Mouse (Mus musculus): Measurements from ENCODE around the gene Gm13420. TPM values are rescaled to one million over a fixed set of nuclear protein-coding genes. Genes with fewer than 3 reads are reported as not detected.
"Not testable (repeated sequence)": the region's sequence is repeated elsewhere in the genome, so short reads cannot be mapped to it uniquely, and the experiment has no call there.

The Gm13420 gene
- polyA plus RNA-seq (2014; fragmentation: Nextera tagmentation; extraction: Ambion mirVana): not detected in 2 replicates

- DNase-seq: no peak
- no peak for ATAC-seq (ENCODE audit: low FRiP score, low TSS enrichment)
- Histone ChIP-seq H3K9ac (replicated peaks; ENCODE audit: low read length) (0 out of 2 replicates have a peak within 1 kb of the TSS, but pooled peaks have one; percentile 16), H3K27ac (replicated peaks; ENCODE audit: low read depth, low read length) (no peak within 1 kb of the TSS), H3K27me3 (ENCODE audit: control insufficient read depth, insufficient read depth, low read length) (peaks cover 36% of the 10 kb centered on the region), H3K36me3 (ENCODE audit: control insufficient read depth, insufficient read depth, low read length) (no peaks in the 10 kb centered on the region), H3K9me3 (ENCODE audit: control insufficient read depth, low read length) (no peaks in the 10 kb centered on the region), H3K4me3 (replicated peaks; ENCODE audit: low read depth, low read length) (peak within 1 kb of the TSS; percentile 17; the same call in 1 of the 2 replicates), H3K4me1 (ENCODE audit: control insufficient read depth, insufficient read depth, low read length) (peaks cover 11% of the 10 kb centered on the region; the same call in 1 of the 2 replicates), H3K4me2 (ENCODE audit: low read length) (peak within 1 kb of the TSS; percentile 36)
- 6% methylated on average over 28 of the region's 28 CpGs for WGBS
Observed at GRCm38 (mm10) chr2:29751497-29751896, at the start of gene Gm13420. TSS of gene Gm13420 (minus strand) at chr2:29751685.

- no peaks in the 10 kb centered on the region for H3K27me3 ChIP-seq (ENCODE audit: control insufficient read depth, insufficient read depth, low read length)
- no peak overlapping the region for H3K4me3 ChIP-seq (replicated peaks; ENCODE audit: low read depth, low read length)
- H3K36me3 ChIP-seq (ENCODE audit: control insufficient read depth, insufficient read depth, low read length): peaks cover 49% of the 10 kb centered on the region
- H3K4me2 ChIP-seq (ENCODE audit: low read length): no peak overlapping the region
- no peak for ATAC-seq (ENCODE audit: low FRiP score, low TSS enrichment)
- no peaks in the 10 kb centered on the region for H3K9me3 ChIP-seq (ENCODE audit: control insufficient read depth, low read length)
- H3K4me1 ChIP-seq (ENCODE audit: control insufficient read depth, insufficient read depth, low read length): 0 out of 2 replicates have a peak, but pooled peaks cover 3% of the 10 kb centered on the region
- H3K27ac ChIP-seq (replicated peaks; ENCODE audit: low read depth, low read length): no peak overlapping the region
- no peak for DNase-seq
- H3K9ac ChIP-seq (replicated peaks; ENCODE audit: low read length): no peak overlapping the region
- WGBS: 95% methylated on average over 2 of the region's 2 CpGs
Observed at GRCm38 (mm10) chr2:29792772-29793487, 41.4 kb upstream of the Gm13420 start.

- Histone ChIP-seq H3K9me3 (ENCODE audit: control insufficient read depth, low read length) (no peaks in the 10 kb centered on the region), H3K4me3 (replicated peaks; ENCODE audit: low read depth, low read length) (peak within 1 kb of the TSS; percentile 62), H3K27ac (replicated peaks; ENCODE audit: low read depth, low read length) (peak within 1 kb of the TSS; percentile 74), H3K4me1 (ENCODE audit: control insufficient read depth, insufficient read depth, low read length) (peaks cover 10% of the 10 kb centered on the region), H3K36me3 (ENCODE audit: control insufficient read depth, insufficient read depth, low read length) (peaks cover 51% of the 10 kb centered on the region), H3K4me2 (ENCODE audit: low read length) (peak within 1 kb of the TSS; percentile 85), H3K27me3 (ENCODE audit: control insufficient read depth, insufficient read depth, low read length) (no peaks in the 10 kb centered on the region), H3K9ac (replicated peaks; ENCODE audit: low read length) (peak within 1 kb of the TSS; percentile 70)
- DNase-seq: peak; percentile 89
- peak; percentile 84 for ATAC-seq (ENCODE audit: low FRiP score, low TSS enrichment)
- WGBS: under 1% methylated on average over 45 of the region's 45 CpGs
Observed at GRCm38 (mm10) chr2:29787937-29788681, 36.6 kb upstream of the Gm13420 start, which contains the start of gene Trub2. TSS of gene Trub2 (minus strand) at chr2:29788502.

GRCm38 (mm10) chr2:29787104-29787917, 35.8 kb upstream of the Gm13420 start, which contains the start of gene Coq4:
TSS of gene Coq4 (plus strand) at chr2:29787493.
- DNase-seq (peak; percentile 96), ATAC-seq (ENCODE audit: low FRiP score, low TSS enrichment) (peak; percentile 81)
- Histone ChIP-seq H3K9me3 (ENCODE audit: control insufficient read depth, low read length) (no peaks in the 10 kb centered on the region), H3K4me2 (ENCODE audit: low read length) (peak within 1 kb of the TSS; percentile 85), H3K27ac (replicated peaks; ENCODE audit: low read depth, low read length) (peak within 1 kb of the TSS; percentile 74), H3K27me3 (ENCODE audit: control insufficient read depth, insufficient read depth, low read length) (no peaks in the 10 kb centered on the region), H3K9ac (replicated peaks; ENCODE audit: low read length) (peak within 1 kb of the TSS; percentile 70), H3K36me3 (ENCODE audit: control insufficient read depth, insufficient read depth, low read length) (peaks cover 51% of the 10 kb centered on the region), H3K4me1 (ENCODE audit: control insufficient read depth, insufficient read depth, low read length) (peaks cover 10% of the 10 kb centered on the region), H3K4me3 (replicated peaks; ENCODE audit: low read depth, low read length) (peak within 1 kb of the TSS; percentile 62)
- 2% methylated on average over 31 of the region's 31 CpGs for WGBS

GRCm38 (mm10) chr2:29784290-29784689, 32.8 kb upstream of the Gm13420 start:
- peaks cover 10% of the 10 kb centered on the region for H3K4me1 ChIP-seq (ENCODE audit: control insufficient read depth, insufficient read depth, low read length)
- WGBS: 73% methylated on average over 4 of the region's 4 CpGs
- peaks cover 64% of the 10 kb centered on the region for H3K36me3 ChIP-seq (ENCODE audit: control insufficient read depth, insufficient read depth, low read length)

GRCm38 (mm10) chr2:29781256-29781655, 29.8 kb upstream of the Gm13420 start:
- peaks cover 92% of the 10 kb centered on the region for H3K36me3 ChIP-seq (ENCODE audit: control insufficient read depth, insufficient read depth, low read length)
- H3K9ac ChIP-seq (replicated peaks; ENCODE audit: low read length); H3K4me2 ChIP-seq (ENCODE audit: low read length); ATAC-seq (ENCODE audit: low FRiP score, low TSS enrichment); H3K9me3 ChIP-seq (ENCODE audit: control insufficient read depth, low read length); H3K27me3 ChIP-seq (ENCODE audit: control insufficient read depth, insufficient read depth, low read length); H3K4me3 ChIP-seq (replicated peaks; ENCODE audit: low read depth, low read length); DNase-seq; H3K4me1 ChIP-seq (ENCODE audit: control insufficient read depth, insufficient read depth, low read length); H3K27ac ChIP-seq (replicated peaks; ENCODE audit: low read depth, low read length): not testable (repeated sequence)
- WGBS: 96% methylated on average over 2 of the region's 2 CpGs

More at GRCm38 (mm10) chr2:29784290-29784689, 32.8 kb upstream of the Gm13420 start:
- H3K27ac ChIP-seq (replicated peaks; ENCODE audit: low read depth, low read length): no peak overlapping the region
- H3K4me2 ChIP-seq (ENCODE audit: low read length): no peak overlapping the region
- H3K4me3 ChIP-seq (replicated peaks; ENCODE audit: low read depth, low read length): no peak overlapping the region
- H3K27me3 ChIP-seq (ENCODE audit: control insufficient read depth, insufficient read depth, low read length): no peaks in the 10 kb centered on the region
- no peak overlapping the region for H3K9ac ChIP-seq (replicated peaks; ENCODE audit: low read length)
- ATAC-seq (ENCODE audit: low FRiP score, low TSS enrichment) (no peak), DNase-seq (no peak)
- no peaks in the 10 kb centered on the region for H3K9me3 ChIP-seq (ENCODE audit: control insufficient read depth, low read length)

GRCm38 (mm10) chr2:29773323-29773722, 21.8 kb upstream of the Gm13420 start:
- no peak overlapping the region for H3K9ac ChIP-seq (replicated peaks; ENCODE audit: low read length)
- H3K36me3 ChIP-seq (ENCODE audit: control insufficient read depth, insufficient read depth, low read length): peaks cover 24% of the 10 kb centered on the region
- H3K27me3 ChIP-seq (ENCODE audit: control insufficient read depth, insufficient read depth, low read length): no peaks in the 10 kb centered on the region
- no peaks in the 10 kb centered on the region for H3K4me1 ChIP-seq (ENCODE audit: control insufficient read depth, insufficient read depth, low read length)
- no peak for DNase-seq
- H3K9me3 ChIP-seq (ENCODE audit: control insufficient read depth, low read length): no peaks in the 10 kb centered on the region
- H3K27ac ChIP-seq (replicated peaks; ENCODE audit: low read depth, low read length): no peak overlapping the region
- ATAC-seq (ENCODE audit: low FRiP score, low TSS enrichment): no peak
- H3K4me2 ChIP-seq (ENCODE audit: low read length): no peak overlapping the region
- 97% methylated on average over 4 of the region's 4 CpGs for WGBS
- H3K4me3 ChIP-seq (replicated peaks; ENCODE audit: low read depth, low read length): no peak overlapping the region

All from midbrain, embryonic 14.5 days (tissue).